Mouse (Mus musculus) heart, adult 2 months (tissue): Measurements from ENCODE around the gene Taf1c. TPM values are rescaled to one million over a fixed set of nuclear protein-coding genes. Genes with fewer than 3 reads are reported as not detected.

ENCODE experiments used
- DNase-seq, 2 experiments: peaks; one replicate each; pipeline ENCODE4 v3.0.0; 2021
- H3K27ac ChIP-seq: fragments of 200-600 bp; 2 replicates; pipeline ENCODE4 v1.8.1; 2022
- H3K27me3 ChIP-seq: fragments of 200-500 bp; 2 replicates; pipeline ENCODE4 v1.6.1; 2012; ENCODE audit warnings: mild to moderate bottlenecking, low read length, inconsistent platforms, mixed read lengths; ENCODE audit not compliant: control insufficient read depth, insufficient read depth
- H3K36me3 ChIP-seq: fragments of 200-500 bp; 2 replicates; pipeline ENCODE4 v1.6.1; 2012; ENCODE audit warnings: low read length, inconsistent platforms; ENCODE audit not compliant: control insufficient read depth, insufficient read depth
- H3K4me1 ChIP-seq: fragments of 200-500 bp; 2 replicates; pipeline ENCODE4 v1.6.1; 2011; ENCODE audit warnings: low read length; ENCODE audit not compliant: control insufficient read depth, insufficient read depth
- H3K4me3 ChIP-seq: fragments of 200-600 bp; 2 replicates; pipeline ENCODE4 v1.8.1; 2022
- H3K79me2 ChIP-seq: fragments of 200-500 bp; replicated peaks from 2 replicates; pipeline ENCODE4 v1.6.1; 2012; ENCODE audit warnings: mild to moderate bottlenecking, inconsistent platforms, low read length, moderate library complexity, mixed read lengths; ENCODE audit not compliant: control insufficient read depth, insufficient read depth
- H3K9ac ChIP-seq: fragments of 200-500 bp; 2 replicates; pipeline ENCODE4 v1.6.1; 2012; ENCODE audit warnings: low read depth, mild to moderate bottlenecking, control low read depth, inconsistent platforms, low read length, mixed read lengths
- CTCF ChIP-seq: fragments of 200-600 bp; IDR thresholded peaks from 2 replicates; pipeline ENCODE4 v1.8.1; 2022; ENCODE audit warnings: antibody characterized with exemption, mild to moderate bottlenecking, moderate library complexity
- EP300 ChIP-seq: fragments of 200-500 bp; IDR thresholded peaks from 2 replicates; pipeline ENCODE4 v1.6.1; 2011; ENCODE audit warnings: low read depth, low read length, control low read depth; ENCODE audit not compliant: insufficient read depth
- POLR2A ChIP-seq: fragments of 200-500 bp; IDR thresholded peaks from 2 replicates; pipeline ENCODE4 v1.6.1; 2011; ENCODE audit warnings: mild to moderate bottlenecking, low read depth, low read length, control low read depth; ENCODE audit not compliant: insufficient read depth
- WGBS: fragments of 180-500 bp; shearing (Covaris S2); methylation state at CpG from one replicate; pipeline ENCODE4 v1.1.7; 2018; 5-methylcytosine and 5-hydroxymethylcytosine counted together
- intact Hi-C: fragments of 180-260 bp; cut with DNase I; formaldehyde crosslinking; loops from one replicate; pipeline ENCODE4 v1.15.1; 2025
- polyA plus RNA-seq: library from polyadenylated mRNA; depleted of rRNA; stranded (reverse); fragments of >200 nt; gene quantifications from 2 replicates; pipeline ENCODE4 v1.2.3, GENCODE M21; 2012
- total RNA-seq, 2 experiments: library from RNA; stranded (reverse); gene quantifications; 2 replicates each; pipeline ENCODE4 v1.2.3; 2021

The Taf1c gene
- total and polyA plus RNA-seq, 3 experiments, result 3.6 to 8.7 (median 3.7) TPM

DNA sequence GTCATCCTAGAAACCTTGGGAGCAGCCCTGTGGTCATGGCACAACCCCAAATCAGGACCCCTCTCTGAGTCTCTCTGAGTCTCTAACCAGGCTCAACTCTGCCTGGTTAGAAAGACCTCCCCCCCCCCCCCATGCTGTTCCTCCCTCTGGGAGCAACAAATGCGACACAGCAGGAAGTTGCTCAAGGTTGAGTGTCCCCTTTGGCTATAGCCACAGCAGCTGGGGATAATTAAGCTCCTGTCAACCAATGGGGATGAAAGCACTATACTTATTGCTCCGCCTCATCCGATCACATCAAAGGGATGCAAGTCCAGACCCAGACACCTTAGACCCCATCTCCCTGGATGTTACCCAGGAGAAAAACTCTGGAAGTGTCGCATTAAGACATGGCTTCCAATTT is 17.5 kb upstream of the Taf1c start:
- Histone ChIP-seq H3K79me2 (no peaks in the 10 kb centered on the region), H3K9ac (no peak overlapping the region), H3K4me3 (no peak overlapping the region), H3K36me3 (no peaks in the 10 kb centered on the region), H3K4me1 (no peaks in the 10 kb centered on the region; the same call in 1 of the 2 replicates), H3K27ac (no peak overlapping the region), H3K27me3 (no peaks in the 10 kb centered on the region)
- no peak for TF ChIP-seq EP300
- no peak for TF ChIP-seq CTCF
- TF ChIP-seq POLR2A, result no peak
- intact Hi-C loops, result no loop called here
- no peak for DNase-seq
- WGBS, result 69% methylated on average over 4 of the region's 4 CpGs

DNA sequence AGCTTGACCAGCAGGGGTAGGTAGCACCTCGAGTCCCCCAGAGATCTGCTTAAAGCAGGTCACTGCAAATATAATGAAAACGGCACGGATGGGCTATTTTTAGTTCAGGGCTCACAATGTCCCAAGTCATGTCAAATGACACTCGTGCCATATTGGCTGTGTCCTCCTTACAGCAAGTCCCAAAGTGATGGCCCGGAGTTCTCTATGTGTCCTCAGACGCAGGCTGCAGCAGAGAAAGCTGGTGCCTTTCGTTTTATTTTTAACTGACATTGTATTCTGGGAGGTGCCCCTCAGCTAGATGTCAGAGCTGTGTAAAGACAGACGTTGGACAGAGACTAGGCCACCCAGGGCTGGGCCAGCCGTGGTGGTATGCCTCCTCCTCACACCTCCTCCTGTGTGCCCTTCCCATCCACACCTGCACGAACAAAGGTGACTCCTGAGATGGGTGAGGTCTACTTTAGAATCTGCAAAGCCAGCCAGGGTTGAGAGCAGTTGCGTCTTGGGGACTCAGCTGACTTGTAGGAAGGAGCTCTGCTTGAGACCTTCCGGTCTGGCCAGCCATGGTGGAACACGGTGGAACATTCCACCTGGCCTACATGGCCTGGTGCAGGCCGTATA is 15.9 kb upstream of the Taf1c start:
- H3K79me2 ChIP-seq, result no peaks in the 10 kb centered on the region
- intact Hi-C loops, result no loop called here
- WGBS, result 63% methylated on average over 14 of the region's 14 CpGs
- H3K9ac ChIP-seq, result no peak overlapping the region
- peak; percentile 84; the same call in 1 of the 2 replicates for TF ChIP-seq EP300
- no peak for TF ChIP-seq CTCF
- H3K27me3 ChIP-seq, result no peaks in the 10 kb centered on the region
- peak overlapping the region; percentile 52 for H3K27ac ChIP-seq
- H3K4me3 ChIP-seq, result no peak overlapping the region
- no peak for DNase-seq
- no peaks in the 10 kb centered on the region for H3K36me3 ChIP-seq
- no peaks in the 10 kb centered on the region; the same call in 1 of the 2 replicates for H3K4me1 ChIP-seq

DNA sequence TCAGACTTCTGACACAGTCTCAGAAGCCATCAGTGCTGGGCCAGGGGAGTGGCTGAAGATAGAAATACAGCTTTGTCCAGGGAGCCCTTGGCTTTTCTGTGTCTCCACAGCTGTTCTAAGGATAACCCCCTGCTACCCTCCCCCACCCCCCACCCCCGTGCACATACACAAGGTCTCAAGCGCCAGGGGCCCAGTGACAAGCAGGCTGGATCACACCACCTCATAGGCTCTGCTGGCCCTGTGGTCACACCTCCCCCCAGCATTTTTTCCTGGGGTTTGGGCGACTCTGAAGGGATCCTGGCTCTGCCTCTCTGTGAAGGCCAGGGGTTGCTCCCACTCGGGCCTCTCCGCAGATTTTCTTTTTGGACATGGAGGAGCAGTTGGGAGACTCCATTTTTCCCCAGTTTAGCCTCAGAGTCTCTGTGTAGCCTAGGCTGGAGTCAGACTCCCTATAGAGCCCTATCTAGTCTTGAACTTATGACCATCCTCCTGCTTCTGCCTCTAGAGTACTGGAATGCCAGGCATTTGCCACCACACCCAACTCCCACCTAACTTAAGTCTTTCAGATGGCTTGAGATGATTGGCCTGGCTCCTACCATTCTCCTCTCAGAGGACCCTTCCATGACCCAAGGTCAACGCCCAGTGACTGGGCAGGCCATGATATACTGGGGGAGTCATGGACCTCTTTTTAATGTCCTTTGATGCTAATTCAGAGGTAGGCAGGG is 15.3 kb upstream of the Taf1c start:
- Histone ChIP-seq H3K79me2 (no peaks in the 10 kb centered on the region), H3K27ac (peak overlapping the region; percentile 36; the same call in 1 of the 2 replicates), H3K36me3 (no peaks in the 10 kb centered on the region), H3K4me3 (no peak overlapping the region), H3K4me1 (no peaks in the 10 kb centered on the region; the same call in 1 of the 2 replicates), H3K27me3 (no peaks in the 10 kb centered on the region), H3K9ac (no peak overlapping the region)
- WGBS, result 74% methylated on average over 6 of the region's 6 CpGs
- intact Hi-C loops, result no loop called here
- DNase-seq, result no peak
- no peak for TF ChIP-seq CTCF
- TF ChIP-seq EP300, result no peak
- no peak for TF ChIP-seq POLR2A

DNA sequence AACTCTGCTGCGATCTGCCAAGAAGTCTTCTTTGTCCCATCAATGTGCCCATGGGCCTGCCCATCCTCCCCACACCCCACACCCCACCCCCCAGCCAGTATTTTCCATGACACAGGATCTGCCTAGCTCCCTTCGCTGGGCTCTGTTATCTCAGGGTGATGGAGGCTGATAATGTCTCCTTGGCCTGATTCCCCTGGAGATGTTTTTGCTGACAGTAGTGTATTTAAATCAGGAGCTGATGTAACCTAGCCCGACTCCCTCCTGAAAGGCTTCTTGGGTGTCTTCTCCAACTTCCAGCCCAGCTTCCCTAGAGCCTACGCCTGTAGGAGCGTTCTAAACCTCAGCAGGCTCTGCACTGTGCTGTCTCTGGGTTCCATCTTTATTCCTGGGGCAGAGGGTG is 13.9 kb upstream of the Taf1c start:
- Histone ChIP-seq H3K9ac (no peak overlapping the region), H3K27ac (no peak overlapping the region), H3K4me3 (no peak overlapping the region), H3K4me1 (no peaks in the 10 kb centered on the region; the same call in 1 of the 2 replicates), H3K79me2 (no peaks in the 10 kb centered on the region), H3K27me3 (no peaks in the 10 kb centered on the region), H3K36me3 (no peaks in the 10 kb centered on the region)
- WGBS, result 59% methylated on average over 5 of the region's 5 CpGs
- no peak for TF ChIP-seq EP300
- TF ChIP-seq POLR2A, result no peak
- no peak for TF ChIP-seq CTCF
- intact Hi-C loops, result no loop called here
- DNase-seq, result no peak

DNA sequence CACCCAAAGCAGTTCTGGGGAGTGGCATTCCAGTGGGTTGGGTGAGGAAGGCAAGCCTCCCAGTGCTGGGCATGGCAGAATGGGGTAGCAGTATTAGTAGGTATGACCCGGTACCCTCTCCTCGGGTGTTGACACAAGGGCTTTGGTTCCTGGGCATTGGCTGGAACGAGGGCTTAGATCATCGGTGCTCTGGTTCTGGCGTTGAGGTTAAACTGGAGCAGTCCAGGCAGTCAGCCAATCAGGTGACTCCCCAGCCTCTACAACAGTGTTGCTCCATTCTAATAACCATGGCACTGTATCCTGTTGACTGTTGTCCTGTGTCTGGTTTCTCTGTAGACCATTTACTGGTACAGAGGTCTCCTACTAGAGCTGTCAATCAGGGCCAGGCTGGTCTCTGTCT is 12.6 kb upstream of the Taf1c start:
- Histone ChIP-seq H3K27me3 (no peaks in the 10 kb centered on the region), H3K9ac (no peak overlapping the region), H3K27ac (peak overlapping the region; percentile 49), H3K36me3 (no peaks in the 10 kb centered on the region), H3K4me1 (no peaks in the 10 kb centered on the region; the same call in 1 of the 2 replicates), H3K79me2 (no peaks in the 10 kb centered on the region), H3K4me3 (no peak overlapping the region)
- no peak for TF ChIP-seq POLR2A
- no peak for TF ChIP-seq EP300
- TF ChIP-seq CTCF, result no peak
- intact Hi-C loops, result no loop called here
- DNase-seq, result peak in 1 of 2 experiments; percentile 61
- 54% methylated on average over 5 of the region's 5 CpGs for WGBS

DNA sequence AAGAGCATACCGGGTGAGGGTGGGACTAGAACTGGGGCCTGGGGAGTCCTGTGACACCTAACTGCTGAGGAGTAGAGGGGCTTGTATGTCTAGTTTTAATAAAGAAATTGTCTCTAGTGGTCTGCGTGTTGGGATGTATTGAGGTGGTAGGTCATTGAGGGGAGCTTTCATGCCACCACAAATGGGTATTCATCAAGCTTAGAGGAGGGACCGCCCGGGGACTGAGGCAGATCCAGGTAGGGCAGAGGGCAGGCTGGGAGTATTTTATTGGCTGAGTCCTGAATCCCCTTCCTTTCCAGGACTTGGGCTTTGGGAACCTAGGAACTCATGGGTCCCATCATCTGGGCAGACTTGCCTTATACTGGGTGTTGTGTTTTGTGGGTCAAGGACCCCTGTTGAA is 11.8 kb upstream of the Taf1c start:
- no peak overlapping the region for H3K4me3 ChIP-seq
- H3K36me3 ChIP-seq, result no peaks in the 10 kb centered on the region
- DNase-seq, result no peak
- no peak overlapping the region for H3K9ac ChIP-seq
- TF ChIP-seq CTCF, result no peak
- TF ChIP-seq POLR2A, result no peak
- TF ChIP-seq EP300, result no peak
- WGBS, result 95% methylated on average over 4 of the region's 4 CpGs
- H3K27ac ChIP-seq, result no peak overlapping the region
- no peaks in the 10 kb centered on the region; the same call in 1 of the 2 replicates for H3K4me1 ChIP-seq
- intact Hi-C loops, result no loop called here
- H3K27me3 ChIP-seq, result no peaks in the 10 kb centered on the region
- no peaks in the 10 kb centered on the region for H3K79me2 ChIP-seq
